Mouse (Mus musculus) thymus, adult 2 months (tissue): ENCODE results near the gene Ndufv3.
A peak's percentile ranks its signal among the peaks of the same experiment; 100 is the strongest.

Experiments
- CTCF ChIP-seq: fragments of 200-500 bp; IDR thresholded peaks from 2 replicates; pipeline ENCODE4 v1.5.1; 2012; ENCODE audit warnings: mild to moderate bottlenecking, control low read depth, low read length, moderate library complexity, borderline replicate concordance; ENCODE audit not compliant: control insufficient read depth, poor library complexity, insufficient read depth; ENCODE audit errors: extremely low read depth
- POLR2A ChIP-seq: fragments of 200-500 bp; IDR thresholded peaks from 2 replicates; pipeline ENCODE4 v1.6.1; 2012; ENCODE audit warnings: mild to moderate bottlenecking, low read length, control low read depth, moderate library complexity; ENCODE audit not compliant: control insufficient read depth, poor library complexity, insufficient read depth; ENCODE audit errors: extremely low read depth

- TF ChIP-seq POLR2A = peak; percentile 33; the same call in 1 of the 2 replicates
- TF ChIP-seq CTCF = peak; percentile 42; the same call in 1 of the 2 replicates
Measured at GRCm38 (mm10) chr17:31511792-31512495, 8.0 kb upstream of the Ndufv3 start.
